Mouse (Mus musculus): Measurements from ENCODE around the gene Cnksr3. TPM values are rescaled to one million over a fixed set of nuclear protein-coding genes. Genes with fewer than 3 reads are reported as not detected.

The Cnksr3 gene
- 2.4 and 3.2 TPM in 2 replicates for polyA plus RNA-seq (2014; fragmentation: Nextera tagmentation; extraction: Ambion mirVana)

GRCm38 (mm10) chr10:7211696-7212482, at the start of gene Cnksr3:
Gene Cnksr3, minus strand, starts transcription at chr10:7212237.
- Histone ChIP-seq H3K27ac (ENCODE audit: low read depth, low read length) (peak within 1 kb of the TSS; percentile 27; the same call in 1 of the 2 replicates), H3K9me3 (replicated peaks; ENCODE audit: control insufficient read depth, low read length) (no peaks in the 10 kb centered on the region), H3K36me3 (ENCODE audit: control insufficient read depth, insufficient read depth, low read length) (no peaks in the 10 kb centered on the region), H3K4me2 (ENCODE audit: low read length) (peak within 1 kb of the TSS; percentile 98), H3K4me1 (ENCODE audit: control insufficient read depth, insufficient read depth, low read length) (peaks cover 13% of the 10 kb centered on the region), H3K4me3 (ENCODE audit: low read depth, low read length) (peak within 1 kb of the TSS; percentile 65), H3K9ac (ENCODE audit: low read length) (peak within 1 kb of the TSS; percentile 78), H3K27me3 (replicated peaks; ENCODE audit: control insufficient read depth, insufficient read depth, low read length) (no peaks in the 10 kb centered on the region)
- under 1% methylated on average over 66 of the region's 74 CpGs for WGBS
- DNase-seq (ENCODE audit: low spot score): peak; percentile 96
- ATAC-seq: peak; percentile 93

- H3K27ac ChIP-seq (ENCODE audit: low read depth, low read length): no peak overlapping the region
- no peaks in the 10 kb centered on the region for H3K27me3 ChIP-seq (replicated peaks; ENCODE audit: control insufficient read depth, insufficient read depth, low read length)
- H3K36me3 ChIP-seq (ENCODE audit: control insufficient read depth, insufficient read depth, low read length): no peaks in the 10 kb centered on the region
- 0 out of 2 replicates have a peak, but pooled peaks cover 2% of the 10 kb centered on the region for H3K4me1 ChIP-seq (ENCODE audit: control insufficient read depth, insufficient read depth, low read length)
- H3K4me3 ChIP-seq (ENCODE audit: low read depth, low read length): no peak overlapping the region
- no peak overlapping the region for H3K4me2 ChIP-seq (ENCODE audit: low read length)
- WGBS: 62% methylated on average over 10 of the region's 10 CpGs
- no peak for DNase-seq (ENCODE audit: low spot score)
- H3K9me3 ChIP-seq (replicated peaks; ENCODE audit: control insufficient read depth, low read length): no peaks in the 10 kb centered on the region
- H3K9ac ChIP-seq (ENCODE audit: low read length): no peak overlapping the region
- no peak for ATAC-seq
Observed at GRCm38 (mm10) chr10:7260166-7261108, 48.4 kb upstream of the Cnksr3 start.

- Histone ChIP-seq H3K9me3 (replicated peaks; ENCODE audit: control insufficient read depth, low read length) (no peaks in the 10 kb centered on the region), H3K4me3 (ENCODE audit: low read depth, low read length) (no peak overlapping the region), H3K27ac (ENCODE audit: low read depth, low read length) (no peak overlapping the region), H3K36me3 (ENCODE audit: control insufficient read depth, insufficient read depth, low read length) (no peaks in the 10 kb centered on the region), H3K4me2 (ENCODE audit: low read length) (no peak overlapping the region), H3K9ac (ENCODE audit: low read length) (no peak overlapping the region), H3K4me1 (ENCODE audit: control insufficient read depth, insufficient read depth, low read length) (no peaks in the 10 kb centered on the region), H3K27me3 (replicated peaks; ENCODE audit: control insufficient read depth, insufficient read depth, low read length) (no peaks in the 10 kb centered on the region)
- WGBS: 91% methylated on average over 5 of the region's 5 CpGs
- DNase-seq (ENCODE audit: low spot score) (no peak), ATAC-seq (no peak)
Observed at GRCm38 (mm10) chr10:7258607-7259006, 46.6 kb upstream of the Cnksr3 start.

- Histone ChIP-seq H3K4me2 (ENCODE audit: low read length) (no peak overlapping the region), H3K9ac (ENCODE audit: low read length) (no peak overlapping the region), H3K4me1 (ENCODE audit: control insufficient read depth, insufficient read depth, low read length) (no peaks in the 10 kb centered on the region), H3K9me3 (replicated peaks; ENCODE audit: control insufficient read depth, low read length) (no peaks in the 10 kb centered on the region), H3K36me3 (ENCODE audit: control insufficient read depth, insufficient read depth, low read length) (no peaks in the 10 kb centered on the region), H3K27ac (ENCODE audit: low read depth, low read length) (no peak overlapping the region), H3K4me3 (ENCODE audit: low read depth, low read length) (no peak overlapping the region), H3K27me3 (replicated peaks; ENCODE audit: control insufficient read depth, insufficient read depth, low read length) (no peaks in the 10 kb centered on the region)
- 85% methylated on average over 2 of the region's 2 CpGs for WGBS
- ATAC-seq: no peak
- no peak for DNase-seq (ENCODE audit: low spot score)
Observed at GRCm38 (mm10) chr10:7250455-7250854, 38.4 kb upstream of the Cnksr3 start.

- ATAC-seq: no peak
- 27% methylated on average over 4 of the region's 5 CpGs for WGBS
- H3K4me3 ChIP-seq (ENCODE audit: low read depth, low read length): no peak overlapping the region
- H3K27ac ChIP-seq (ENCODE audit: low read depth, low read length): no peak overlapping the region
- H3K27me3 ChIP-seq (replicated peaks; ENCODE audit: control insufficient read depth, insufficient read depth, low read length): no peaks in the 10 kb centered on the region
- no peaks in the 10 kb centered on the region for H3K4me1 ChIP-seq (ENCODE audit: control insufficient read depth, insufficient read depth, low read length)
- no peaks in the 10 kb centered on the region for H3K36me3 ChIP-seq (ENCODE audit: control insufficient read depth, insufficient read depth, low read length)
- no peaks in the 10 kb centered on the region for H3K9me3 ChIP-seq (replicated peaks; ENCODE audit: control insufficient read depth, low read length)
- DNase-seq (ENCODE audit: low spot score): no peak
- no peak overlapping the region for H3K9ac ChIP-seq (ENCODE audit: low read length)
- no peak overlapping the region for H3K4me2 ChIP-seq (ENCODE audit: low read length)
Observed at GRCm38 (mm10) chr10:7234601-7235000, 22.6 kb upstream of the Cnksr3 start.

GRCm38 (mm10) chr10:7217551-7218127, 5.6 kb upstream of the Cnksr3 start:
- no peaks in the 10 kb centered on the region for H3K27me3 ChIP-seq (replicated peaks; ENCODE audit: control insufficient read depth, insufficient read depth, low read length)
- ATAC-seq (no peak), DNase-seq (ENCODE audit: low spot score) (no peak)
- WGBS: 77% methylated on average over 3 of the region's 3 CpGs
- H3K36me3 ChIP-seq (ENCODE audit: control insufficient read depth, insufficient read depth, low read length): no peaks in the 10 kb centered on the region
- H3K27ac ChIP-seq (ENCODE audit: low read depth, low read length): no peak overlapping the region
- H3K9me3 ChIP-seq (replicated peaks; ENCODE audit: control insufficient read depth, low read length): no peaks in the 10 kb centered on the region
- 0 out of 2 replicates have a peak, but pooled peaks cover 4% of the 10 kb centered on the region for H3K4me1 ChIP-seq (ENCODE audit: control insufficient read depth, insufficient read depth, low read length)
- H3K9ac ChIP-seq (ENCODE audit: low read length): no peak overlapping the region
- no peak overlapping the region for H3K4me3 ChIP-seq (ENCODE audit: low read depth, low read length)
- no peak overlapping the region for H3K4me2 ChIP-seq (ENCODE audit: low read length)

GRCm38 (mm10) chr10:7214718-7215117, 2.7 kb upstream of the Cnksr3 start:
- no peak for DNase-seq (ENCODE audit: low spot score)
- no peaks in the 10 kb centered on the region for H3K36me3 ChIP-seq (ENCODE audit: control insufficient read depth, insufficient read depth, low read length)
- WGBS: 85% methylated on average over 4 of the region's 4 CpGs
- H3K9me3 ChIP-seq (replicated peaks; ENCODE audit: control insufficient read depth, low read length): no peaks in the 10 kb centered on the region
- ATAC-seq: no peak
- no peak overlapping the region for H3K9ac ChIP-seq (ENCODE audit: low read length)
- H3K27ac ChIP-seq (ENCODE audit: low read depth, low read length): no peak overlapping the region
- H3K4me3 ChIP-seq (ENCODE audit: low read depth, low read length): no peak overlapping the region
- H3K4me2 ChIP-seq (ENCODE audit: low read length): no peak overlapping the region
- H3K4me1 ChIP-seq (ENCODE audit: control insufficient read depth, insufficient read depth, low read length): peaks cover 13% of the 10 kb centered on the region
- H3K27me3 ChIP-seq (replicated peaks; ENCODE audit: control insufficient read depth, insufficient read depth, low read length): no peaks in the 10 kb centered on the region

- H3K9ac ChIP-seq (ENCODE audit: low read length): no peak overlapping the region
- H3K4me3 ChIP-seq (ENCODE audit: low read depth, low read length): no peak overlapping the region
- no peaks in the 10 kb centered on the region for H3K27me3 ChIP-seq (replicated peaks; ENCODE audit: control insufficient read depth, insufficient read depth, low read length)
- H3K4me1 ChIP-seq (ENCODE audit: control insufficient read depth, insufficient read depth, low read length): peaks cover 13% of the 10 kb centered on the region
- DNase-seq (ENCODE audit: low spot score) (no peak), ATAC-seq (no peak)
- H3K27ac ChIP-seq (ENCODE audit: low read depth, low read length): no peak overlapping the region
- WGBS: 60% methylated on average over 10 of the region's 10 CpGs
- peak overlapping the region; percentile 98 for H3K4me2 ChIP-seq (ENCODE audit: low read length)
- no peaks in the 10 kb centered on the region for H3K36me3 ChIP-seq (ENCODE audit: control insufficient read depth, insufficient read depth, low read length)
- no peaks in the 10 kb centered on the region for H3K9me3 ChIP-seq (replicated peaks; ENCODE audit: control insufficient read depth, low read length)
Observed at GRCm38 (mm10) chr10:7213066-7213630, 1.1 kb upstream of the Cnksr3 start.
